Mouse (Mus musculus) heart, postnatal 0 days (tissue): ENCODE measurements around the gene Col1a2.

ENCODE experiments used
- CTCF ChIP-seq: IDR thresholded peaks from 2 replicates; pipeline ENCODE4 v1.5.1; 2016; ENCODE audit warnings: antibody characterized with exemption, control low read depth, low read depth
- EP300 ChIP-seq: IDR thresholded peaks from 2 replicates; pipeline ENCODE4 v1.6.1; 2016; ENCODE audit warnings: antibody characterized with exemption, low read depth

DNA sequence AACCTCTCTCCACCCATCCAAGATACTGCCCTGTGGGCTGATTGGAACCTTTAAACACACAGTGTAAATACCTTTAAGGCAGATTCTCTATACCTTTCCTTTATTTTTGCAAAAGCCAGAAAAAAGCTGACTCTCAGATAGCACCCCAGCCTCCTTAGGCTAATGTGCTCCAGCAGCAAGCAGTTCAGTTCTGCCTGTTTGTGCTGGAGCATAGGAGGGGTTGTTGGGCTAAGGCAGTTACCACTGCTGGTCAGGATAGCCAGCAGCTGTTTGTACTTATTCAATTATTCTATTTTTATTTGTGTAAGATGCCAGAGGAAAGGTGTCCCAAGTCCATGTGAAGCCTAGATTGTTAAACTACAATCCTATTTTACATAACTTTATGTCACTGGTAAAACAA is 57.0 kb downstream of the Col1a2 start:
- TF ChIP-seq EP300 (no peak), CTCF (no peak)
